ENCODE assay signal across 16 mouse cellular contexts in genomic region chr6:134540161-134540560, GRCm38 (mm10).
"Had no signal": no experiment of that assay in that cellular context is flagged by ENCODE, and none has a peak within 500 bp of the region (broad histone marks: within the 10 kb centered on the region; RNA-seq: fewer than 3 reads in every experiment).

No protein-coding gene starts in this region.

- ATAC-seq: lung, postnatal 0 days; midbrain, embryonic 16.5 days had no signal

- H3K27ac ChIP-seq: kidney, postnatal 0 days; left cerebral cortex, adult 2 months; limb, embryonic 10.5 days; liver, embryonic 14.5 days; midbrain, embryonic 12.5 days; neural tube, embryonic 13.5 days; stomach, postnatal 0 days had no signal

- H3K27me3 ChIP-seq: midbrain, embryonic 12.5 days; neural tube, embryonic 13.5 days had no signal

- DNase-seq: kidney, adult 11 months; kidney, adult 9 months; lung, adult 2 months; lung, postnatal 36 days; right cerebral cortex, adult 18-20 months; right cerebral cortex, postnatal 25 days; thymus, postnatal 4 days had no signal

- H3K4me3 ChIP-seq: left cerebral cortex, adult 2 months; limb, embryonic 10.5 days; midbrain, embryonic 12.5 days; neural tube, embryonic 13.5 days had no signal

- H3K9ac ChIP-seq: liver, embryonic 14.5 days; midbrain, embryonic 12.5 days; neural tube, embryonic 13.5 days had no signal

- H3K9me3 ChIP-seq: limb, embryonic 10.5 days; midbrain, embryonic 12.5 days; neural tube, embryonic 13.5 days had no signal
